Mouse (Mus musculus) bone marrow, adult 2 months (tissue): Measurements from ENCODE around the gene Tbx10.
"Not testable (repeated sequence)": the region's sequence is repeated elsewhere in the genome, so short reads cannot be mapped to it uniquely, and the experiment has no call there.

Source experiments
- CTCF ChIP-seq: fragments of 200-500 bp; IDR thresholded peaks from 2 replicates; pipeline ENCODE4 v1.5.1; 2011; ENCODE audit warnings: low read length, control low read depth; ENCODE audit not compliant: control insufficient read depth, insufficient read depth
- POLR2A ChIP-seq: fragments of 200-500 bp; IDR thresholded peaks from 2 replicates; pipeline ENCODE4 v1.6.1; 2011; ENCODE audit warnings: low read depth, mild to moderate bottlenecking, control low read depth, low read length, borderline replicate concordance; ENCODE audit not compliant: control insufficient read depth

DNA sequence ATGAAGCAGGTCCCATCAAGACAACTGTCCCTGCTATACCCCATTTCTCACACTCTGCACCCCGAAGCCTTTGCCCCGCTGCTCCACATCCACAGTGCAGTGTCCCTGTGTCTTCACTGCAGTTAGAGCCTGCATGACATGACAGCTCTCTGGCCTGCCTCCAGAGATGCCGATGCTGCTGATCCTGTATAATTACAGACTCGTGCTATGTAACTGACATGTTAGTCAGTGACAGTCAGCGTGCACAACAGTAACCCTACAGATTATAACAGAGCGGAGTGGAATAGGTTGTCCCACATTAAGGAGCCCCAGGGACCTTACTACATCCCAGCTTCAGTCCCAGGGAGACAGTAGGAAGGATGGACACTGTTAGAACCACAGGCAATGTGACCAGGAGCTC, 17.9 kb upstream of the Tbx10 start:
- not testable (repeated sequence) for TF ChIP-seq CTCF, POLR2A
